Mouse (Mus musculus): Measurements from ENCODE around the gene Gca.
"Not testable (repeated sequence)": the region's sequence is repeated elsewhere in the genome, so short reads cannot be mapped to it uniquely, and the experiment has no call there.

The Gca gene

DNA sequence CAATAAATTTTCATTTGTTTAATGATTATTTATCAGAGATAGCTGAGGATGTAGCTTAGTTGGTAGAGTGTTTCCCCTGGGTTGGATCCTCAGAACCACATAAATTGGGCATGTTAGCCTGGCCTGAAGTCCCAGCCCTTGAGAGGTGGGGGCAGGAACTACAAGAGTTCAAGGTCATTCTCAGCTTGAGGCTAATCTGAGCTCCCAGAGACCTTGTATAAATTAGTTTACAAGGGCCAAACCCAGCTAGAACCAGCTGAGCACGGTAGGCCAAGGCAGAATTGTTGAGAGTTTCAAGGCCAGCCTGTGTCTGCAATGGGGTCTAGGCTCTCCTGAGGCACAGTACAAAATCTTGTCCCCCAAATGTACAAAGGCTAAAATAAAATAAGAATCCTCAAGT, 1.5 kb downstream of the Gca start:
- in situ Hi-C loops (cut with MboI; ENCODE audit: low sequenced_read_pairs), result no loop called here

- in situ Hi-C loops (cut with MboI; ENCODE audit: low sequenced_read_pairs), result no loop called here
These were observed 5.8 kb downstream of the Gca start for GRCm38 (mm10) chr2:62669848-62670247.

- in situ Hi-C loops (cut with MboI; ENCODE audit: low sequenced_read_pairs), result no loop called here
These were observed 6.2 kb downstream of the Gca start for GRCm38 (mm10) chr2:62670301-62670700.

GRCm38 (mm10) chr2:62670767-62671166, 6.7 kb downstream of the Gca start:
- in situ Hi-C loops (cut with MboI; ENCODE audit: low sequenced_read_pairs), result no loop called here

DNA sequence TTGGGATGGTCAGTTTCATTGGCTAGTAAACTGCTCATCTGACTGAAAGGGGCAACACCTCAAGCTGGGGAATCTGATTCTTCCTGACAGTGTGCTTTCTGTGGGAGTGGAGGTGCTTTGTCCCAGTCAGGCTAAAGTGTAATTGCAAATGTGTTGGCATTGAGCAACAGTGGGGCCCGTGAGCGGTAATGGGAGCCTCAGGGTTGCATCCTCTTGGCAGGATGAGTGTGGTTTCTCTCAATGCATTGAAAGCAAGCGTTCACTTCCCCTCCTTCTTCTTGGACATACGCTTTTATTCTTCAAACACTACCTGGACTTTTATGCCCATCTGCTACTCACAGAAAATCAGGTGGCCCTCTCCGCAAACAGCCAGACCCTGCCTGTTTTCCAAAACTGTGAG, 8.7 kb downstream of the Gca start:
- in situ Hi-C loops (cut with MboI; ENCODE audit: low sequenced_read_pairs), result no loop called here

- in situ Hi-C loops (cut with MboI; ENCODE audit: low sequenced_read_pairs), result no loop called here
These were observed 17.6 kb downstream of the Gca start for GRCm38 (mm10) chr2:62681667-62682066.

DNA sequence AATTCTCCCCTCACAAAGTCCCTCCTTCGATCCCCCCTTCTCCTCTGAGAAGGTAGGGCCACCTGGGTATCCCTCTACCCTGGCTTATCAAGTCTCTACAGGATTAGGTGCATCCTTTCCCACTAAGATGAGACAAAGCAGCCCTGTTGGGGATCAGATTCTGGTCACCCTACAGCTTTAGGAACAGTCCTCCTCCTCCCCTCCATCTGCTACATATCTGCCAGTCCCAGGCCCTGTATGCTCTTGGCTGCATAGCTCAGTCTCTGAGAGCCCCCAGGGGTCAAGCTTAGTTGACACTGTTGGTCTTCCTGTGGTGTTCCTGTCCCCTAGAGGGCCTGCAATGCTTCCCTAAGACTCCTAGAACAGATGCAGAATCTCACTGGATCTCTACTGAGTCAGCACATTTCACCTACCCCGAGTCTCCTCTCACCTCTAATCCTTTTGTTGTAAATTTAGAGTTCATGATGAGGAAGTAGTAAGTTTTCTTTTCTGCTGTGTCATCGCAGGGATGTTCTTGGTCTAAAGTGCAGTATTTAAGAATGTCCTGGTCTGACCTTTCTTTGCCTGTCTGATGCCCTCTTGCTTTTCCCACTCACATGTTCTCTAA, 21.0 kb downstream of the Gca start:
- in situ Hi-C loops (cut with MboI; ENCODE audit: low sequenced_read_pairs), result no loop called here

DNA sequence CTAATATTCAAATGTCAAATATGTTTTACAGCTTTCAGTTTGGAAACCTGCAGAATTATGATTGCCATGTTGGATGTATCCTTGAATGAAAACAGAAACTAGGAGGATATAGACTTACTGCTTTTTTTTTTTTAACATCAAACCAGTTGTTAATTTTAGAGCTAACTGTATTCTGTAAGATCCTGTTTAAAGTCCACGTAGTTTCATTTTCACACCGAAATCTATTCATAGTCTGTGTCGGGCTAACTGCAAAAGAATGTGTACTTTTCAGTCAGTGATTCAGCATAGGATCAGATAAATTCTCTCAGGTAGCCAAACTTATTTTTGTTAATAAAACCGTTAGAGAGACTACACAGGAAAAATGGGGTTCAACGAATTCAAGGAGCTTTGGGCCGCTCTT, 21.8 kb downstream of the Gca start:
- in situ Hi-C loops (cut with MboI; ENCODE audit: low sequenced_read_pairs), result no loop called here

DNA sequence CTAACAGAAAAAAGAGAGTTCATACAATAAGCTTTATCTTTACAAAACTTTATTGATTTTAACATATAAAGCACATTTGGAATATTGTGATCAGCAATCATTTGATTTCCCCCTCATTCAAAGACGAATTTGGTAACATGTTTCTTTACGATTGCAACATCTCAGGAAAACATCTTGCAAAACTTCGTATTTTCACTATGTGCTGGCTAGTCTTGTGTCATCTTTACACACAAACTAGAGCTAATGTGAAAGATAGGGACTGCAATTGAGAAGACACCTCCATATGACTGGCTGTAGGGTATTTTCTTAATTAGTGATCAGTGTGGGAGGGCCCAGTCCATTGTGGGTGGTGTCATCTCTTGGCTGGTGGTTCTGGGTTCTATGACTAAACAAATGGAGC, 42.2 kb downstream of the Gca start:
- in situ Hi-C loops (cut with MboI; ENCODE audit: low sequenced_read_pairs), result no loop called here

- in situ Hi-C loops (cut with MboI; ENCODE audit: low sequenced_read_pairs), result no loop called here
These were observed 45.5 kb downstream of the Gca start for GRCm38 (mm10) chr2:62709633-62710032.

- in situ Hi-C loops (cut with MboI; ENCODE audit: low sequenced_read_pairs), result not testable (repeated sequence)
These were observed 50.3 kb downstream of the Gca start for GRCm38 (mm10) chr2:62714362-62714761.

GRCm38 (mm10) chr2:62715260-62715659, 51.2 kb downstream of the Gca start:
- in situ Hi-C loops (cut with MboI; ENCODE audit: low sequenced_read_pairs), result no loop called here

DNA sequence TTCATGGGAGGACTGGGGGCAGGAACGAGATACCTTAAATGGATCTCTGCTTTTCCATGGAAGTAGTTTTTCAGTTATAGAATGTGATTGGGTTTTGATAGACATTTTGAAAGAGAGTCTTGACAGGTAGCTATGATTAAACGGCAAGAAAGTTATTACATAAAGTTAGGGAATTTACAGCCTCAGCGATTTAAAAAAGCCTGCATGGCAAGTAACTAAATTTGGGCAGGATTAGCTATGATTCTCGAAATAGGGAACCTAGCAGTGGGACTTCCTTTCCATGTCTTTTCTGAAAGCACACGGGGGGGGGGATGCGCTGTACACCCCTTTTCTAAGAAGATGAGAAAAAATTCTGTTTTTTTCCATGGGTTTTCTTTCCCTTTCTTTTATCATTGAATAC, 53.2 kb downstream of the Gca start:
- in situ Hi-C loops (cut with MboI; ENCODE audit: low sequenced_read_pairs), result no loop called here

DNA sequence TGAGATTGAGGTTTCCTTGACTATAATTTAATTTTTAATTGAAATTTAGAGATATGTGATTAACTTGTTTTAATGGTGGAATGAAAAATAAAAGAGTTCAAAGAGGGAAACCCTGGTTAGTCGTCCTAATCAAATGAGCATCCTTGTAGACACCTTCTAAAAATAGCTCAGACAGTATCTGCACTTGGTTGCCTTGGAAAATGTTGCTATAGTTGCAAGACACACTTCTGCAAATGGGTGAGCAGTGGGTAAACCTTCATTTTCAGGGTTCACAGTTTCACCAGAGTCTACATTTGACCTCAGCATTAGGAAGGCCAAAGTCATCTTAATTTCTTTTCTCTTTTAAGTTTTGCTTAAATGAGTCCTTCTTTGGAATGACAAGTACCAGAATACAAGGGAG, 54.3 kb downstream of the Gca start:
- in situ Hi-C loops (cut with MboI; ENCODE audit: low sequenced_read_pairs), result no loop called here

DNA sequence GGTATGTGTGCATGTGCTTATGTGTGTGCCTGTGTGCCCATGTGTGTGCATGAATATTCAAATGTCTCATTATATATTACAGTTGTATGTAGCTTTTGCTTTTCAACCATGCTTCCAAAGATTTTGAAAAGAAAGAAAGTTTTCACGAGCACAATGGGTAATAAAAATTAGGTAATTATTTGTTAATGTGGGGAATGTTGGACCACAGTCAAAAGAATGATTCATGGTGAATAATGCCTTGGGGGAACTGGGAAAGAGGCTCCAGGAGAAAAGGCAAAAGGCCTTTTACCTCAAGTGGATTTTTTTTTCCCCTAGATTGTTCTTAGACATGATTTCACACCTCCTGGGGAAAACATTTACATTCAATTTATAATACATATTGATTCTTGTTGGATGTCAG, 61.9 kb downstream of the Gca start:
- in situ Hi-C loops (cut with MboI; ENCODE audit: low sequenced_read_pairs), result no loop called here

DNA sequence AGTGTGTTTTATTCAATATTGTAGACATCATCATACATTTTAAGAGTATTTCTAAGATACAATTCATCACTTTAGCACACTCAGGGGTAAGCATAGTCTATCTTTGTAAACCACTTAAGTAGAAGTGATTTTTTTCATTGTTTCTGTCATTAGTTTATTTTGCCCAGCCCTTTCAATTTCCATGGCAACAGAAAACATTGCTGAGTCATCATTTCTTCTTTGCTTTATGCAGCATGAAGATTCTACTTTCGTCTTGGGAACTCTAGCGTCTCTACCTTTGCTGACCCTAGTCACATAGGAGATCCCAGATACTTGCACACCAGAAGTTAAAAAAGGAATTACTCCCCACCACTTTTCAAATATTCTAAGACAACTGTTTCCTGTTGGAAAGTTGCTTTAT, 63.6 kb downstream of the Gca start:
- in situ Hi-C loops (cut with MboI; ENCODE audit: low sequenced_read_pairs), result no loop called here

DNA sequence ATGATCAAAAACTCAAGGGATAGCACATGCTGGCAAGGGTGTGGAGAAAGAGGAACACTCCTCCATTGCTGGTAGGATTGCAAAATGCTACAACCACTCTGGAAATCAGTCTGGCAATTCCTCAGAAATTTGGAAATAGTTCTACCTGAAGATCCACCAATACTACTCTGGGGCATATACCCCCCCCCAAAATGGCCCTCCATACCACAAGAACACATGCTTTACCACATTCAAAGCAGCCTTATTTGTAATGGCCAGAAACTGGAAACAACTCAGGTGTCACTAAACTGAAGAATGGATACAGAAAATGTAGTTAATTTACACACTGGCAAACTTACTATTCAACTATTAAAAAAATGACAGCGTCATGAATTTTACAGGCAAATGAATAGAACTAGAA, 66.6 kb downstream of the Gca start:
- in situ Hi-C loops (cut with MboI; ENCODE audit: low sequenced_read_pairs), result no loop called here

DNA sequence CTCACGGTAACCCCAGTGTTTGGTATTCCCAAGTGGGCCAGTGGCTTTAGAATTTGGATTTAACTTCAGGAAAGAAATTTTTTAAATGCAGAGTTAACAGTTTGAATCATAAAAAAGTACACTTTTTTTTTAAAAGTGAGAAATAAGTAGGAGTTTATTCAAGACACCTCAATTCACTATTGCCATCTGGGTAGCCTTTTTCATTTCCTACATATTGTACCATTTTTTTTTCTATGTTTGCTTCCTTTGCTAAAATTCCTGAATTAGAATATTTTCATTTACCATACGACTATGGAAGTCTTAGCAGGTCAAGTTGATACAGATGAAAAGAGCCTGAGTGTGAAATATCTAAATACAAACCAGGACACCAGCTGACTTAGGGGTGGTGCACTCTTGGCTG, 79.0 kb downstream of the Gca start:
- in situ Hi-C loops (cut with MboI; ENCODE audit: low sequenced_read_pairs), result no loop called here

Measured in CH12F3 (cell line).